Mouse (Mus musculus): ENCODE results near the gene Tmem151b. TPM values are rescaled to one million over a fixed set of nuclear protein-coding genes. Genes with fewer than 3 reads are reported as not detected.
A peak's percentile ranks its signal among the peaks of the same experiment; 100 is the strongest.

The Tmem151b gene
- under 1 TPM; 0.15 to 0.29 TPM for total RNA-seq (2021)
- long read RNA-seq, experiment 1: 0 reads
- long read RNA-seq, experiment 2: 0 reads

DNA sequence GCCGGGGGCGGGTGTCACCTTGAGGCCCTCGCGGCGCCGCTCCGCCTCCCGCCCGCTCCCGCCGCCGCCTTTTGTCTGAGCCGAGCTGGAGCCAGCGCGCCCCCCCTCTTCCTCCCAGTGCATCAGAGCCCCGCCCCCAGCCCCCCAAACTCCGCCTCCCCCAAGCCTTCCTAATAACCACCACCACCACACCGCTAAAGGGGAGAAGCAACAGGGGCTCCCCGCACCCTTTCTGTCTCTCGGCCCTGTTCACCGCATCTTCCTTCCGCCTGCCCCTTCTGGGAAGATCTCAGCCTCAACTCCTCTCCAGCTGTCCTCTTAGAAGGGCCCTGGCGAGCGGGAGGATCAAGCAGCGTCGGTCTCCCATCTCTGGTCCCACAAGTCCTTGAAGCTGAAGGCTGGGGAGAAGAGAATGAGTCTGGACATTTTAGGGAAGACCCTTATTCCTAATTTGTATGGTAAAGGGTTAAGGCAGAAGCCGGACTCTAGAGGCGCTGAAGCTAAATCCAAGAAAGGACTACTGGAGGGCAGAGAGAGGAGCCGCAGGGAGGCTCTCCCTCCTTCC is at the start of gene Tmem151b:
Tmem151b (minus strand) TSS at position 61 of the 565 bp plus-strand sequence.
- DNase-seq (ENCODE audit: low spot score in 2 of 2): no peak

DNA sequence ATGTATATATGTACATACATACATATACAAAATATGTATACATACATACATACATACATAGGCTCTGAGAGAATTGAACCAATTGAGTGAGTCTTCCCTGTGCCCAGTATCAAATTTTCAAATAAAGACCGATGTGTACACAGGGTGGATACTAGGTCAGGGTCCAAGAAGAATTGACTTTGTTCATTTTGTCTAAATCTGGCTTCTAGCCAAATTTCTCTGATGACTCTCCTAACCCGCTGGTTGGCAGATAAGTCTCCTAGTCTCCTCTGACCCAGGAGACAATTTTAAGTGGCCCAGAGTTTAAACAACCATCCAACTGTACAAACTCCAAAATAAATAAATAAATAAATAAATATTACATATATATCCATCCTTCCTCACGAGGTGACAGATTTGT is 49.4 kb upstream of the Tmem151b start:
- DNase-seq (ENCODE audit: low spot score in 2 of 2): no peak

DNA sequence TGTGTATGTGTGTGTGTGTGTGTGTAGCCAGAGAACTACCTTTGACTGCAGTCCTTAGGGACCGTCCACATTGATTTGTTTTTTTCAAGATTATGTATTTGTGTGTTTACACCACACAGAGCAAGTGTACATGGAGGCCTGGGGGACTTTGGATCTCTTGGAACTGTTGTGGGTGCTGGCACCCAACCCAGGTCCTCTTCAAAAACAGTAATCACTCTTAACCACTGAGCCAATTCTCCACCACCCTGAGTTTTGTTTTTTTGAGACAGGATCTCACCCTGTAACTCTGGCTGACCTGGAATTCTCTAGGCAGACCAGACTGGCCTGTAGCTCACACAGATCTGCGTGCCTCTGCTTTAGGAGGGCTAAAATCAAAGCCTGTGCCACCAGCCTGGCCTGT is 48.9 kb upstream of the Tmem151b start:
- no peak for DNase-seq (ENCODE audit: low spot score in 2 of 2)

GRCm38 (mm10) chr17:45597787-45598186 is 48.3 kb upstream of the Tmem151b start:
- DNase-seq (ENCODE audit: low spot score in 2 of 2): peak in 1 of 2 experiments; percentile 61

GRCm38 (mm10) chr17:45596631-45597396 is 47.3 kb upstream of the Tmem151b start:
- peak; percentile 63 to 82 for DNase-seq (ENCODE audit: low spot score in 2 of 2)

- DNase-seq (ENCODE audit: low spot score in 2 of 2): peak in 1 of 2 experiments; percentile 41
Observed at GRCm38 (mm10) chr17:45595736-45596390, 46.4 kb upstream of the Tmem151b start.

GRCm38 (mm10) chr17:45594881-45595735 is 45.6 kb upstream of the Tmem151b start:
- DNase-seq (ENCODE audit: low spot score in 2 of 2): peak; percentile 86 to 87

GRCm38 (mm10) chr17:45594195-45594594 is 44.7 kb upstream of the Tmem151b start:
- no peak for DNase-seq (ENCODE audit: low spot score in 2 of 2)

GRCm38 (mm10) chr17:45593479-45593878 is 44.0 kb upstream of the Tmem151b start:
- DNase-seq (ENCODE audit: low spot score in 2 of 2): no peak

- DNase-seq (ENCODE audit: low spot score in 2 of 2): peak in 1 of 2 experiments; percentile 61
Observed at GRCm38 (mm10) chr17:45592606-45593431, 43.3 kb upstream of the Tmem151b start.

DNA sequence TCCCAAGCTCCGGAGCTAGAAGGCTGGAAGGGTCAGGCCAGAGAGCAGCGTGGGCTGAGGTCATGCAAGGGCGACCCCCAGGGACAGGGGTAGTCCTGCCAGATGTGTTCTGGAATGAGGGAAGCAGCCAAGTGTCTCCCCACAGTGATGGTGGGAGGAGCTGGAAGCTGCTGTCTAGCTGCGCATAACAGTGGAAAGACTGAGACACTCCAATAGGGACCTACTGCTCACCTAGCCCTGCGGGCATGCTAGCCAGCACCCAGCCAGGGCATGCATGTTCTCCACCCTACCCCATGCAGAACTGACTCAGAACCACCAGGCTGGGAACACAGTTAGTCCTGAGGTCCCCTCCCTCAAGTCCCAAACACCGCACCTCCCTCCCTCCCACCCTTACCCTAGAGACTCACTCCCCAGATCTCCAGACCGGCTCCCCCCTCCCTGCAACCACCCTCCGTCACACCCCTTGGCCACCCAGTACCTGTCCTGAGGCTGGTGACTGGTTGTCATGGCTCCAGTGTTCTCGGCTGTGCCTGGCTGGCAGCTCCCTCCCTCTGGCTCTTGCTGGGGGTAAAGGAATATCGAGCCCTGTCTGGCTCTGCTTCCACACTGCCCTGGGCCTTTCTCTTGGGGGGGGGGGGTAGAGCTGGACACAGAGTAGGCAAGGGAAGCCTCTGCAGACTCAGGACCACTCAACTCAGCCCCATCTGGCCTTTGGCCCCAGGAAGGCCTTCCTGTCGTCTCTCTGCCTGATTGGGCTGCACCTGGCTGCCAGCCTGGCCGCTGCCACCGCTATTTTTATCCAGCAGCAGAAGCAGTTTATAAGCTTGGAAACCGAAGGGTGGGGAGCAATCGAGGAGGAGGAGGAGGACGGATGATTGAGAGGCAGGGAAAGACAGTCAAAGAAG is 42.5 kb upstream of the Tmem151b start:
- DNase-seq (ENCODE audit: low spot score in 2 of 2): peak; percentile 66 to 82

DNA sequence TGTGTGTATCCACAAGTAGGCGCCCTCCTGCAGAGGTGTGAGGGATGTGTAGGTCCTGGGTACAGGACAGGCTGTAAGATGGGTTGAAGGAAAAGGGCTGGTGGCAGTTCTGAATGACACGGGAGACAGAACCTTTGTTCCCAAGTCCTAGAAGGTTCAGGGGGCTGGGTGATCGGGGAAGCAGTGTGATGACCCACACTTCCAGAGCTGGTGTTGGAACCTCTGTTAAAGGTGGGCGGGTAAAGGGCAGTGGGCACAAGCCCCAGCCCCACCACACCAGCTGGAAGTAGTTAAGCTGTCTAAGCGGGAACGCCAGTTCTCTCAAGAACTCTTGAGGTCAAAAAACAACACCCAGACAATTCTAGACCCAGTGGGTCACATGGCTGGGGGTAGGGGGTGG is 40.9 kb upstream of the Tmem151b start:
- DNase-seq (ENCODE audit: low spot score in 2 of 2): no peak

DNA sequence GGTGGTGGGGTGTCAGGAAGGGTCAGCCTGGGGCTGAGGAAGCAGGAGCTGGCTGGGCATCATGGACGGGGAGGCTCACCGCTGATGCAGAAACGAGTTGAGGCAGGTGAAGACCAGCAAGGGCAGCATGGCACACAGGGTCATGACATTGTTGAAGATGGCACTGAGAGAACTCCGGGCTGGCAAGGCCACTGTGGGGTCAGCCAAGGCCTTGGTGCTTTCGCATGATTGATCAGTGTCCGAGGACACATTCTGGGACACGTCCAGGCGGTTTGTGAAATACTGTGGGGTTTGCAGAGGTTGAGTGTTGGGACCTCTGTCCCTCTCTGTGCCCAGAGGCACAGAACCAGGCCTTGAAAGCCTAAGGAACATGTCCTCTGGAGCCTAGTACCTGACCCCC is 40.4 kb upstream of the Tmem151b start:
- DNase-seq (ENCODE audit: low spot score in 2 of 2): no peak

DNA sequence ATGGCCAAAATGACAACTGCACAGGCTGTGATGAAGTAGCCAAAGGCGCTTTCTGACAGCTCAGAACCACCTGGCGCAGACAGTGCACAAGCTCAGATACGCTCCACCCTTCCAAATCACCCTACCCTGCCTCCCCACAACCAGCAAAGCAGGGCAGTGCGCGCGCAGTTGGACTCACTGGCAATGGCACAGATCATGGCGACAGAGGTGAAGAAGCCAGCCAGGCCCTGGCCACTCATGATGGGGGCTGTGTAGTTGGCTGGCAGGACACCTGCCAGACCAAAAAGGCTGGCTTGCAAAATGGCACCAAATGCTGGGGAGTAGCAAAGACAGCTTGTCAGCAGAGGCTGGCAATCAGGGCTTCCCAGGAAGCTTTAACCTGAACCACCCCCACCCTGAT is 39.8 kb upstream of the Tmem151b start:
- DNase-seq (ENCODE audit: low spot score in 2 of 2): no peak

DNA sequence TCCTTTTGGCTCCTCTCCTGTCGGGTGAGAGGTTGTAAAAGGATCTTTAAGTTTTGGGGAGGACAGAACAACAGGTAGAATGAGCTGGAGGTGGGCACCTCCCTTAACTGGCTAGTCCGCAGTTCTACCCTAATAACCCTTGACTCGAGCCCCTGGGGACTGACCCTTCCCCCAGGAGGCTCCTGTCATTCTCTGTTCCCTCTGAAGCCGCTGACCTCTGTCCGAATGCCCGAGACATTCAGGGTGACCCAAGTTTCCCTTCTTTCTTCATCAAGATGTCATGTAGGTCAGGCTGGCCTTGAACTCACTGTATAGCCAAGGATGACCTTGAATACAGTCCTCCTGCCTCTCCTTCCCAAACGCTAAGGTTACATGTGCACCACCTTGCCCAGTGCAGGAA is 38.9 kb upstream of the Tmem151b start:
- DNase-seq (ENCODE audit: low spot score in 2 of 2): no peak

GRCm38 (mm10) chr17:45586449-45586837 is 37.0 kb upstream of the Tmem151b start:
- DNase-seq (ENCODE audit: low spot score in 2 of 2): no peak

- DNase-seq (ENCODE audit: low spot score in 2 of 2): no peak
Observed at GRCm38 (mm10) chr17:45585725-45586448, 36.4 kb upstream of the Tmem151b start.

GRCm38 (mm10) chr17:45584939-45585678 is 35.6 kb upstream of the Tmem151b start:
- DNase-seq (ENCODE audit: low spot score in 2 of 2): peak; percentile 83
